In the genomic region with DNA sequence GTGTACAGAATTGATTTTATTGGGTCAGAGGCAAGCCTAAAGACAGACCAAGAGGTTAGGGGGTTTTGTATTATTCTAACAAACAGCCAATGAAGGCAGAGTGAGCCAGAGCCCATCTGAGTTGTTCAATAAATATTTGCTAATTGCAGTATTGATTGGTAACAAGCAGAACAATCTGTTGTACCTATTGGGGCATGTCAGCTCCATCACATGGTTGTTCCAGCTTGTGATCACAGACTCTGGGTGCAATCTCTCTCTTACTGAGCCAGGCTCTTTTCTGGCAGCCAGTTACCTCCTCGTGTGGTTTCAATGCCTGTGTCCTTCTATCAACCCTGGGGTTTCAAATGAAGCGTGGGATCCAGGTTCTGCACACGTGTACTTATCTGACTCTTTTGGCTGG, we compare ENCODE assay signal across 17 mouse cellular contexts.
"Had no signal": no experiment of that assay in that cellular context is flagged by ENCODE, and none has a peak within 500 bp of the region (broad histone marks: within the 10 kb centered on the region; RNA-seq: fewer than 3 reads in every experiment).

No protein-coding gene starts in this region.

- H3K36me3 ChIP-seq: lung, embryonic 15.5 days; midbrain, embryonic 13.5 days; midbrain, embryonic 15.5 days; neural tube, embryonic 12.5 days; stomach, embryonic 15.5 days had no signal

- ATAC-seq: lung, postnatal 0 days; midbrain, embryonic 13.5 days; midbrain, embryonic 15.5 days had no signal

- H3K27me3 ChIP-seq: lung, embryonic 15.5 days; midbrain, embryonic 13.5 days; midbrain, embryonic 15.5 days; neural tube, embryonic 12.5 days; stomach, embryonic 15.5 days had no signal

- DNase-seq: lung, adult 2 months; lung, postnatal 14 days; lung, postnatal 36 days; right cerebral cortex, postnatal 14 days; thymus, adult 18-20 months; thymus, postnatal 14 days; thymus, postnatal 36 days had no signal

- H3K4me3 ChIP-seq: lung, embryonic 15.5 days; megakaryocyte, embryonic 14.5 days; midbrain, embryonic 13.5 days; midbrain, embryonic 15.5 days; neural tube, embryonic 12.5 days; stomach, embryonic 15.5 days had no signal

- H3K9me3 ChIP-seq: lung, embryonic 15.5 days; midbrain, embryonic 13.5 days; midbrain, embryonic 15.5 days; neural tube, embryonic 12.5 days; stomach, embryonic 15.5 days had no signal

- H3K4me1 ChIP-seq: megakaryocyte, embryonic 14.5 days; stomach, embryonic 15.5 days had no signal

- H3K27ac ChIP-seq: liver, embryonic 14.5 days; lung, embryonic 15.5 days; macrophage; midbrain, embryonic 13.5 days; midbrain, embryonic 15.5 days; neural tube, embryonic 12.5 days; stomach, embryonic 15.5 days had no signal

- H3K9ac ChIP-seq: liver, embryonic 14.5 days; lung, embryonic 15.5 days; midbrain, embryonic 13.5 days; midbrain, embryonic 15.5 days; neural tube, embryonic 12.5 days; stomach, embryonic 15.5 days had no signal

- H3K4me2 ChIP-seq: lung, embryonic 15.5 days; midbrain, embryonic 11.5 days; midbrain, embryonic 13.5 days; midbrain, embryonic 15.5 days; neural tube, embryonic 12.5 days; stomach, embryonic 15.5 days had no signal
